Mouse (Mus musculus) B cell, adult (primary cell): ENCODE data around the gene Ssu72. TPM values are rescaled to one million over a fixed set of nuclear protein-coding genes. Genes with fewer than 3 reads are reported as not detected.

Experiments
- total RNA-seq: library from RNA; stranded (reverse); gene quantifications from 4 replicates; pipeline ENCODE4 v1.2.4, GENCODE M21; 2023; ENCODE audit not compliant: inconsistent age

Ssu72 gene
- total RNA-seq: 77.2 to 87.4 TPM (median 82.1 TPM) in 4 replicates

GRCm38 (mm10) chr4:155704721-155705591 lies at the start of gene Ssu72:
Gene Ssu72, plus strand, starts transcription at chr4:155704800.

GRCm38 (mm10) chr4:155668689-155669597 lies 35.7 kb upstream of the Ssu72 start, which contains the start of gene Mib2:
Gene Mib2, minus strand, starts transcription at chr4:155669198.

GRCm38 (mm10) chr4:155694111-155694481 lies 10.5 kb upstream of the Ssu72 start, which contains the start of gene Fndc10:
Gene Fndc10, plus strand, starts transcription at chr4:155694342.

GRCm38 (mm10) chr4:155734350-155734941 lies 29.8 kb downstream of the Ssu72 start, which contains the start of gene Tmem240:
Gene Tmem240, plus strand, starts transcription at chr4:155734800.

GRCm38 (mm10) chr4:155760613-155761355 lies 56.2 kb downstream of the Ssu72 start, which contains the start of gene Atad3a:
Gene Atad3a, minus strand, starts transcription at chr4:155761093.

GRCm38 (mm10) chr4:155774280-155774754 lies 69.7 kb downstream of the Ssu72 start, which contains the start of gene Vwa1:
Gene Vwa1, minus strand, starts transcription at chr4:155774698.

Other genes starting within 250 kb of the Ssu72 start
- gene Tmem52, start 235.7 kb upstream of the Ssu72 start, total RNA-seq: not detected in 4 replicates
- 240 to 283 TPM (median 263 TPM) in 4 replicates for gene Gnb1, start 213.4 kb upstream of the Ssu72 start, total RNA-seq
- gene Nadk, start 142.4 kb upstream of the Ssu72 start, total RNA-seq: 50.7 to 59.1 TPM (median 52.7 TPM) in 4 replicates
- 19.8 to 29.5 TPM (median 26.5 TPM) in 4 replicates for gene Slc35e2, start 103.4 kb upstream of the Ssu72 start, total RNA-seq
- gene Cdk11b, start 79.9 kb upstream of the Ssu72 start, total RNA-seq: 139 to 162 TPM (median 154 TPM) in 4 replicates
- not detected in 4 replicates for gene Gm10563, start 59.4 kb upstream of the Ssu72 start, total RNA-seq
- 0.51 TPM in 1 of 4 replicates, not detected in the others for gene Mmp23, start 51.4 kb upstream of the Ssu72 start, total RNA-seq
- gene Mib2, start 35.6 kb upstream of the Ssu72 start, total RNA-seq: 37.5 to 43.7 TPM (median 40.3 TPM) in 4 replicates
- gene Fndc10, start 10.5 kb upstream of the Ssu72 start, total RNA-seq: 2.7 to 3.2 TPM (median 2.8 TPM) in 4 replicates
- gene Tmem240, start 30.0 kb downstream of the Ssu72 start, total RNA-seq: 0.32 to 0.60 TPM (median 0.47 TPM) in 4 replicates
- gene Atad3a, start 56.3 kb downstream of the Ssu72 start, total RNA-seq: 45.0 to 54.2 TPM (median 52.5 TPM) in 4 replicates
- gene Vwa1, start 69.9 kb downstream of the Ssu72 start, total RNA-seq: not detected in 4 replicates
- gene Tmem88b, start 81.1 kb downstream of the Ssu72 start, total RNA-seq: not detected in 4 replicates
- not detected in 4 replicates for gene Ankrd65, start 85.6 kb downstream of the Ssu72 start, total RNA-seq
- gene Mrpl20, start 98.1 kb downstream of the Ssu72 start, total RNA-seq: 42.4 to 51.3 TPM (median 45.0 TPM) in 4 replicates
- 212 to 234 TPM (median 221 TPM) in 4 replicates for gene Ccnl2, start 107.7 kb downstream of the Ssu72 start, total RNA-seq
- gene Aurkaip1, start 126.5 kb downstream of the Ssu72 start, total RNA-seq: 72.7 to 92.7 TPM (median 80.5 TPM) in 4 replicates
- gene Mxra8, start 134.9 kb downstream of the Ssu72 start, total RNA-seq: 10.4 to 12.7 TPM (median 11.4 TPM) in 4 replicates
- 59.0 to 80.3 TPM (median 71.7 TPM) in 4 replicates for gene Dvl1, start 142.6 kb downstream of the Ssu72 start, total RNA-seq
- gene Tas1r3, start 158.6 kb downstream of the Ssu72 start, total RNA-seq: 0.55 to 1.4 TPM (median 1.0 TPM) in 4 replicates
- 5.7 to 9.4 TPM (median 8.1 TPM) in 4 replicates for gene Cptp, start 164.6 kb downstream of the Ssu72 start, total RNA-seq
- gene Ints11, start 164.7 kb downstream of the Ssu72 start, total RNA-seq: 44.3 to 52.8 TPM (median 52.3 TPM) in 4 replicates
- gene Pusl1, start 187.0 kb downstream of the Ssu72 start, total RNA-seq: 21.1 to 25.0 TPM (median 23.6 TPM) in 4 replicates
- 66.3 to 71.7 TPM (median 69.2 TPM) in 4 replicates for gene Acap3, start 187.0 kb downstream of the Ssu72 start, total RNA-seq
- gene Ube2j2, start 239.0 kb downstream of the Ssu72 start, total RNA-seq: 98.2 to 110 TPM (median 106 TPM) in 4 replicates